Mouse (Mus musculus): ENCODE data around the gene Mtr. TPM values are rescaled to one million over a fixed set of nuclear protein-coding genes. Genes with fewer than 3 reads are reported as not detected.

Gene Mtr
- polyA plus RNA-seq (2017; shearing (Covaris generic)) = 21.8 TPM

GRCm38 (mm10) chr13:12257391-12258380 is at the start of gene Mtr:
Gene Mtr, minus strand, starts transcription at chr13:12258113.

Other genes starting within 250 kb of the Mtr start
- gene Ryr2, start 151.2 kb downstream of the Mtr start, polyA plus RNA-seq (2017; shearing (Covaris generic)) = 0.32 TPM
- gene Actn2, start 82.6 kb upstream of the Mtr start, polyA plus RNA-seq (2017; shearing (Covaris generic)) = 3.1 TPM
- 38.9 TPM for gene Heatr1, start 136.9 kb upstream of the Mtr start, polyA plus RNA-seq (2017; shearing (Covaris generic))
- gene Lgals8, start 206.8 kb upstream of the Mtr start, polyA plus RNA-seq (2017; shearing (Covaris generic)) = 58.3 TPM

All from effector memory CD4-positive, alpha-beta T cell, adult 7 months (primary cell).